Mouse (Mus musculus): ENCODE measurements around the gene Iqgap2. TPM values are rescaled to one million over a fixed set of nuclear protein-coding genes. Genes with fewer than 3 reads are reported as not detected.
A peak's percentile ranks its signal among the peaks of the same experiment; 100 is the strongest.

Iqgap2 gene
- polyA plus RNA-seq, 1 experiment from 2014 or later, result 4.0 TPM

DNA sequence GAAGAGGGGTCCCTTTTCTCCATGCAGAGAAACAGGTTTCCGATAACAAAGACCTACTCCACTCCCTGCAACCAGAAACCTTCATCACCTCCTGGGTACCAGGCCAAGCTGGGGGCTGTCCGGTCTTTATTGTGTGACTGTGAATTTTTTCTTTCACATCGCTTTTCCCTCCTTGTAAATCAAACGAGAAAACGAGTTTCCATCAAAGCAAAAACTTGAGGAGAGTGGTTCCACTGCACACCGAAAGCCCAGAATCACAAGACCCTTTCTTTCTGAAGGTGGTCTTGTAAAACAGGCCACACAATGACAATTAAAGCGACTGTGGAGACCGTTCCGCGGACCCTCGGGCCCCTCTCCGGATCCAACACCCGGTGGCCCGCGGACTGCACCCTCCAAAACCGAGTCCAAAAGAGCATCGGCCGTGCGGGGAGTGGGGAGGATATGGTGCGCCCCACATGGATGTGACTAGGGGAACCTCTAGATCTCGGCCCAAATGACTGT, 274.0 kb downstream of the Iqgap2 start:
- Histone ChIP-seq H3K27ac (ENCODE audit: low read length) (peak overlapping the region; percentile 51), H3K27me3 (replicated peaks; ENCODE audit: control insufficient read depth, insufficient read depth, low read length) (no peaks in the 10 kb centered on the region), H3K9ac (replicated peaks; ENCODE audit: low read depth, low read length) (peak overlapping the region; percentile 81), H3K4me1 (replicated peaks; ENCODE audit: control insufficient read depth, insufficient read depth, low read length) (peaks cover 21% of the 10 kb centered on the region), H3K4me3 (replicated peaks; ENCODE audit: low read length) (peak overlapping the region; percentile 92), H3K36me3 (ENCODE audit: control insufficient read depth, insufficient read depth) (no peaks in the 10 kb centered on the region), H3K9me3 (ENCODE audit: control insufficient read depth, low read length) (no peaks in the 10 kb centered on the region), H3K4me2 (ENCODE audit: low read length) (peak overlapping the region; percentile 84)
- under 1% methylated on average over 21 of the region's 21 CpGs for WGBS
- peak; percentile 51 for ATAC-seq

GRCm38 (mm10) chr13:95617082-95617670, 274.5 kb downstream of the Iqgap2 start:
- peaks cover 21% of the 10 kb centered on the region for H3K4me1 ChIP-seq (replicated peaks; ENCODE audit: control insufficient read depth, insufficient read depth, low read length)
- H3K27ac ChIP-seq (ENCODE audit: low read length), result no peak overlapping the region; the same call in 1 of the 2 replicates
- peak overlapping the region; percentile 81 for H3K9ac ChIP-seq (replicated peaks; ENCODE audit: low read depth, low read length)
- H3K9me3 ChIP-seq (ENCODE audit: control insufficient read depth, low read length), result no peaks in the 10 kb centered on the region
- peak overlapping the region; percentile 92 for H3K4me3 ChIP-seq (replicated peaks; ENCODE audit: low read length)
- H3K27me3 ChIP-seq (replicated peaks; ENCODE audit: control insufficient read depth, insufficient read depth, low read length), result no peaks in the 10 kb centered on the region
- 6% methylated on average over 17 of the region's 17 CpGs for WGBS
- H3K4me2 ChIP-seq (ENCODE audit: low read length), result peak overlapping the region; percentile 84
- ATAC-seq, result no peak
- H3K36me3 ChIP-seq (ENCODE audit: control insufficient read depth, insufficient read depth), result no peaks in the 10 kb centered on the region

GRCm38 (mm10) chr13:95616512-95616911, 275.2 kb downstream of the Iqgap2 start:
- Histone ChIP-seq H3K9ac (replicated peaks; ENCODE audit: low read depth, low read length) (peak overlapping the region; percentile 81), H3K27ac (ENCODE audit: low read length) (no peak overlapping the region)
- WGBS, result 53% methylated on average over 11 of the region's 11 CpGs

GRCm38 (mm10) chr13:95614757-95615156, 277.0 kb downstream of the Iqgap2 start:
- Histone ChIP-seq H3K4me1 (replicated peaks; ENCODE audit: control insufficient read depth, insufficient read depth, low read length) (peaks cover 21% of the 10 kb centered on the region), H3K9me3 (ENCODE audit: control insufficient read depth, low read length) (no peaks in the 10 kb centered on the region), H3K27ac (ENCODE audit: low read length) (no peak overlapping the region), H3K9ac (replicated peaks; ENCODE audit: low read depth, low read length) (no peak overlapping the region), H3K27me3 (replicated peaks; ENCODE audit: control insufficient read depth, insufficient read depth, low read length) (no peaks in the 10 kb centered on the region), H3K36me3 (ENCODE audit: control insufficient read depth, insufficient read depth) (no peaks in the 10 kb centered on the region), H3K4me3 (replicated peaks; ENCODE audit: low read length) (no peak overlapping the region), H3K4me2 (ENCODE audit: low read length) (no peak overlapping the region)
- ATAC-seq, result no peak
- WGBS, result 81% methylated on average over 6 of the region's 6 CpGs

More at GRCm38 (mm10) chr13:95616512-95616911, 275.2 kb downstream of the Iqgap2 start:
- no peaks in the 10 kb centered on the region for H3K9me3 ChIP-seq (ENCODE audit: control insufficient read depth, low read length)
- peak overlapping the region; percentile 92 for H3K4me3 ChIP-seq (replicated peaks; ENCODE audit: low read length)
- peaks cover 21% of the 10 kb centered on the region for H3K4me1 ChIP-seq (replicated peaks; ENCODE audit: control insufficient read depth, insufficient read depth, low read length)
- no peaks in the 10 kb centered on the region for H3K36me3 ChIP-seq (ENCODE audit: control insufficient read depth, insufficient read depth)
- ATAC-seq, result no peak
- H3K4me2 ChIP-seq (ENCODE audit: low read length), result peak overlapping the region; percentile 84
- no peaks in the 10 kb centered on the region for H3K27me3 ChIP-seq (replicated peaks; ENCODE audit: control insufficient read depth, insufficient read depth, low read length)

GRCm38 (mm10) chr13:95612243-95612642, 279.5 kb downstream of the Iqgap2 start:
- Histone ChIP-seq H3K9ac (replicated peaks; ENCODE audit: low read depth, low read length) (no peak overlapping the region), H3K4me2 (ENCODE audit: low read length) (no peak overlapping the region), H3K9me3 (ENCODE audit: control insufficient read depth, low read length) (peaks cover 6% of the 10 kb centered on the region; the same call in 1 of the 2 replicates), H3K27ac (ENCODE audit: low read length) (no peak overlapping the region), H3K4me1 (replicated peaks; ENCODE audit: control insufficient read depth, insufficient read depth, low read length) (peaks cover 21% of the 10 kb centered on the region), H3K36me3 (ENCODE audit: control insufficient read depth, insufficient read depth) (no peaks in the 10 kb centered on the region), H3K27me3 (replicated peaks; ENCODE audit: control insufficient read depth, insufficient read depth, low read length) (no peaks in the 10 kb centered on the region), H3K4me3 (replicated peaks; ENCODE audit: low read length) (no peak overlapping the region)
- WGBS, result 88% methylated on average over 10 of the region's 10 CpGs
- ATAC-seq, result no peak

- H3K4me1 ChIP-seq (replicated peaks; ENCODE audit: control insufficient read depth, insufficient read depth, low read length), result peaks cover 16% of the 10 kb centered on the region
- peaks cover 6% of the 10 kb centered on the region; the same call in 1 of the 2 replicates for H3K9me3 ChIP-seq (ENCODE audit: control insufficient read depth, low read length)
- no peak overlapping the region for H3K4me2 ChIP-seq (ENCODE audit: low read length)
- no peak for ATAC-seq
- H3K27ac ChIP-seq (ENCODE audit: low read length), result no peak overlapping the region
- no peak overlapping the region for H3K9ac ChIP-seq (replicated peaks; ENCODE audit: low read depth, low read length)
- no peaks in the 10 kb centered on the region for H3K36me3 ChIP-seq (ENCODE audit: control insufficient read depth, insufficient read depth)
- 85% methylated on average over 4 of the region's 4 CpGs for WGBS
- no peak overlapping the region for H3K4me3 ChIP-seq (replicated peaks; ENCODE audit: low read length)
- no peaks in the 10 kb centered on the region for H3K27me3 ChIP-seq (replicated peaks; ENCODE audit: control insufficient read depth, insufficient read depth, low read length)
Observed at GRCm38 (mm10) chr13:95611752-95612151, 280.0 kb downstream of the Iqgap2 start.

DNA sequence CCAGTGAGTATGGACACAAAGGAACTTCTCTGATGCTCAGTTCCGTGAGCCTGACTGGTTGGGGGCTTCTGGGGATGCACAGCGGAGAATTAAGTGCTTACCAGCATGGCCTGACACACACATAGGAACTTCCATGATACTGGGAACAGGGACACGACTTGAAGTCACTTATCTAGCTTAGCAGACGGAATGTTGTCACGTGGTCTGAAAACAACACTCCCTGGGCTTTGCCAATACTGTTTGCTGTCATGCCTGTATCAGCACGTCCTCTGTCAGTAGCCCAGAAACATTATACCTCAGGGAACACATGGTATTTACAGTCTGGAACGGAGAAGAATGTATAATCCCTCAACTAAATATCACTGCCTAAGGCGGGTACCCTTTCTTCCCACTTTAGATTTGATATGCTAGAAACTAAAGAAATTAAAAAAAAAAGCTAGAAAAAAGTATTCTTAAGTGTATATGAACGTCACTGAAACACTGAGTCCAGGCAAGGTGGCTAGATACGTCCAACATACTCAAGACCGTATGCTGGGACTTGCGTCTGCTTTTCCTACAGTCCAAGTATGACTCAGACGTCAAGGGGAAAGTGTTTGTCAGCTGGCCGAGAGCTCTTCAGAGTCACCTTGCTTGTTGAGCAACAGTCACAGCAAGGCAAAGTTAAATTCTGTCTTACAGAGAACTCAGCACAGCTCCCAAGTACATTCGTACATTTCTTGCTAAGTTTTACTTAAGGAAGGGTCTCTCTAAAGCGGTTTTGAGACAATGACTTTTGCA, 280.7 kb downstream of the Iqgap2 start:
- 84% methylated on average over 16 of the region's 16 CpGs for WGBS
- peaks cover 8% of the 10 kb centered on the region for H3K4me1 ChIP-seq (replicated peaks; ENCODE audit: control insufficient read depth, insufficient read depth, low read length)
- peak; percentile 54; the same call in 1 of the 2 replicates for ATAC-seq
- no peak overlapping the region for H3K27ac ChIP-seq (ENCODE audit: low read length)
- no peaks in the 10 kb centered on the region for H3K36me3 ChIP-seq (ENCODE audit: control insufficient read depth, insufficient read depth)
- H3K4me2 ChIP-seq (ENCODE audit: low read length), result no peak overlapping the region
- no peak overlapping the region for H3K9ac ChIP-seq (replicated peaks; ENCODE audit: low read depth, low read length)
- H3K9me3 ChIP-seq (ENCODE audit: control insufficient read depth, low read length), result peaks cover 6% of the 10 kb centered on the region; the same call in 1 of the 2 replicates
- H3K4me3 ChIP-seq (replicated peaks; ENCODE audit: low read length), result no peak overlapping the region
- no peaks in the 10 kb centered on the region for H3K27me3 ChIP-seq (replicated peaks; ENCODE audit: control insufficient read depth, insufficient read depth, low read length)

DNA sequence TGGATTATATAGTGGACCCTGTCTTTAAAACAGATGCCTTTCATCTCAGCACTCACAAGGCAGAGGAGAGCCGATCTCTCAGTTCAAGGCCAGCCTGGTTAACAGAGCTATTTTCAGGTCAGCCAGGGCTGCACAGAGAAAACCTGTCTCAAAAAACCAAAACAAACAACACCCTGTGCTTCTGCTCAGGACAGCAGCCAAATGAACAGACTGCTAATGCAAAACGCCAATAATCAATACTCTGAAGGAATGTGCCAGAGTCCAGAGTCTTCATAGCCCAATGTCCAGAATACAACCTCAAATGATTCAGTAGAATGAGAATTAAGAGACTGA, 282.7 kb downstream of the Iqgap2 start:
- H3K36me3 ChIP-seq (ENCODE audit: control insufficient read depth, insufficient read depth), result peaks cover 6% of the 10 kb centered on the region
- ATAC-seq, result no peak
- no peak overlapping the region for H3K27ac ChIP-seq (ENCODE audit: low read length)
- H3K9me3 ChIP-seq (ENCODE audit: control insufficient read depth, low read length), result peaks cover 6% of the 10 kb centered on the region; the same call in 1 of the 2 replicates
- no peak overlapping the region for H3K4me2 ChIP-seq (ENCODE audit: low read length)
- H3K9ac ChIP-seq (replicated peaks; ENCODE audit: low read depth, low read length), result no peak overlapping the region
- WGBS, result 90% methylated on average over 2 of the region's 2 CpGs
- no peaks in the 10 kb centered on the region for H3K27me3 ChIP-seq (replicated peaks; ENCODE audit: control insufficient read depth, insufficient read depth, low read length)
- no peaks in the 10 kb centered on the region; the same call in 1 of the 2 replicates for H3K4me1 ChIP-seq (replicated peaks; ENCODE audit: control insufficient read depth, insufficient read depth, low read length)
- H3K4me3 ChIP-seq (replicated peaks; ENCODE audit: low read length), result no peak overlapping the region

DNA sequence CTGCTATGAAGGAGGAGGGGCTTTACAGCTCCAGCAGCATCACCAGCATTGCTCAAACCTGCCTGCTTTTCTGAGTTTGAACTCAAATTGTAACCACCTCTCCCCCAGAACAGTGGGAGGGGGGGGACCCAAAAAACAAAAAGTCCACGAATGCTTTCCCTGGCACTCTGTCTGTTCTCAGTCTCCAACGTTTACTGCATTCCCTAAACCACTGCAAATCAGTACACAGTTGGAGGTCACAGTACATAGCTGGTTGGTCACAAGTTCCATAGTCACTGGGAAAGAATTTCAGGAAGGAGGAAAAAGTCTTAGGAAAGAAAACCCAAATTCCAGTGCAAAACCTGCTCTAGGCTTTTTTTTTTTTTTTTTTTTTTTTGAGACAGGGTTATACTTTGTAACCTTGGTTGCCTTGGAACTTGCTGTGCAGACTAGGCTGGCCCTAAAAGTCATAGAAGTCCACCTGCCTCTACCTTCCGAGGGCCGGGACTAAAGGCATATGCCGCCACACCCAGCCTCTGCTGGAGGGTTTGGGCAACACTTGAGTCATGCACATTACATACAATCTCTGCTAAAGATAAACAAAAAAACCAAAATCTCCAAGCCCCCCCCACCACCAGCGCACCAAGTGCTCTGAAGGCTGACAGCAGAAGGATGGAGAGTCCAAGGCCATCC, 283.2 kb downstream of the Iqgap2 start:
- H3K27me3 ChIP-seq (replicated peaks; ENCODE audit: control insufficient read depth, insufficient read depth, low read length), result no peaks in the 10 kb centered on the region
- H3K36me3 ChIP-seq (ENCODE audit: control insufficient read depth, insufficient read depth), result peaks cover 11% of the 10 kb centered on the region
- no peak overlapping the region for H3K4me2 ChIP-seq (ENCODE audit: low read length)
- 90% methylated on average over 6 of the region's 6 CpGs for WGBS
- H3K4me3 ChIP-seq (replicated peaks; ENCODE audit: low read length), result no peak overlapping the region
- H3K9ac ChIP-seq (replicated peaks; ENCODE audit: low read depth, low read length), result no peak overlapping the region
- H3K9me3 ChIP-seq (ENCODE audit: control insufficient read depth, low read length), result peaks cover 6% of the 10 kb centered on the region; the same call in 1 of the 2 replicates
- no peak overlapping the region for H3K27ac ChIP-seq (ENCODE audit: low read length)
- no peaks in the 10 kb centered on the region; the same call in 1 of the 2 replicates for H3K4me1 ChIP-seq (replicated peaks; ENCODE audit: control insufficient read depth, insufficient read depth, low read length)
- no peak for ATAC-seq
